Mouse (Mus musculus): ENCODE results near the gene Wipf3. TPM values are rescaled to one million over a fixed set of nuclear protein-coding genes. Genes with fewer than 3 reads are reported as not detected.

Wipf3 gene
- polyA plus RNA-seq, 1 experiment, result 1.9 TPM

GRCm38 (mm10) chr6:54528666-54529065 lies 99.3 kb downstream of the Wipf3 start:
- Histone ChIP-seq H3K36me3 (ENCODE audit: control insufficient read depth, insufficient read depth, low read length) (no peaks in the 10 kb centered on the region), H3K4me3 (ENCODE audit: insufficient read depth, low read depth, low read length) (no peak overlapping the region), H3K27me3 (replicated peaks; ENCODE audit: control insufficient read depth, insufficient read depth, low read length) (no peaks in the 10 kb centered on the region), H3K4me1 (ENCODE audit: control insufficient read depth, insufficient read depth, low read length) (no peaks in the 10 kb centered on the region), H3K27ac (ENCODE audit: insufficient read depth, low read depth, low read length) (no peak overlapping the region)
- WGBS, result 83% methylated on average over 8 of the region's 8 CpGs
- TF ChIP-seq CTCF (conservative IDR thresholded peaks at IDR 0.05; ENCODE audit: insufficient read depth, insufficient read length, low read depth, low read length) (no peak), POLR2A (IDR thresholded peaks at IDR 0.05; ENCODE audit: low read depth, low read length) (no peak)
- no peak for DNase-seq

- no peak for TF ChIP-seq POLR2A (IDR thresholded peaks at IDR 0.05; ENCODE audit: low read depth, low read length)
- TF ChIP-seq CTCF (conservative IDR thresholded peaks at IDR 0.05; ENCODE audit: insufficient read depth, insufficient read length, low read depth, low read length), result no peak
- H3K27me3 ChIP-seq (replicated peaks; ENCODE audit: control insufficient read depth, insufficient read depth, low read length), result no peaks in the 10 kb centered on the region
- no peaks in the 10 kb centered on the region for H3K36me3 ChIP-seq (ENCODE audit: control insufficient read depth, insufficient read depth, low read length)
- H3K4me1 ChIP-seq (ENCODE audit: control insufficient read depth, insufficient read depth, low read length), result no peaks in the 10 kb centered on the region
- DNase-seq, result no peak
- H3K27ac ChIP-seq (ENCODE audit: insufficient read depth, low read depth, low read length), result no peak overlapping the region
- WGBS, result 91% methylated on average over 2 of the region's 2 CpGs
- H3K4me3 ChIP-seq (ENCODE audit: insufficient read depth, low read depth, low read length), result no peak overlapping the region
Observed at GRCm38 (mm10) chr6:54530182-54530581, 100.8 kb downstream of the Wipf3 start.

- TF ChIP-seq CTCF (conservative IDR thresholded peaks at IDR 0.05; ENCODE audit: insufficient read depth, insufficient read length, low read depth, low read length), result no peak
- no peak for TF ChIP-seq POLR2A (IDR thresholded peaks at IDR 0.05; ENCODE audit: low read depth, low read length)
- H3K27me3 ChIP-seq (replicated peaks; ENCODE audit: control insufficient read depth, insufficient read depth, low read length), result no peaks in the 10 kb centered on the region
- H3K36me3 ChIP-seq (ENCODE audit: control insufficient read depth, insufficient read depth, low read length), result no peaks in the 10 kb centered on the region
- no peak for DNase-seq
- no peak overlapping the region for H3K27ac ChIP-seq (ENCODE audit: insufficient read depth, low read depth, low read length)
- no peak overlapping the region for H3K4me3 ChIP-seq (ENCODE audit: insufficient read depth, low read depth, low read length)
- WGBS, result 68% methylated on average over 8 of the region's 8 CpGs
- H3K4me1 ChIP-seq (ENCODE audit: control insufficient read depth, insufficient read depth, low read length), result no peaks in the 10 kb centered on the region
Observed at GRCm38 (mm10) chr6:54531048-54531481, 101.7 kb downstream of the Wipf3 start.

- WGBS, result 87% methylated on average over 4 of the region's 4 CpGs
- Histone ChIP-seq H3K27ac (ENCODE audit: insufficient read depth, low read depth, low read length) (no peak overlapping the region), H3K4me3 (ENCODE audit: insufficient read depth, low read depth, low read length) (no peak overlapping the region), H3K36me3 (ENCODE audit: control insufficient read depth, insufficient read depth, low read length) (no peaks in the 10 kb centered on the region), H3K4me1 (ENCODE audit: control insufficient read depth, insufficient read depth, low read length) (no peaks in the 10 kb centered on the region), H3K27me3 (replicated peaks; ENCODE audit: control insufficient read depth, insufficient read depth, low read length) (no peaks in the 10 kb centered on the region)
- no peak for TF ChIP-seq POLR2A (IDR thresholded peaks at IDR 0.05; ENCODE audit: low read depth, low read length)
- no peak for TF ChIP-seq CTCF (conservative IDR thresholded peaks at IDR 0.05; ENCODE audit: insufficient read depth, insufficient read length, low read depth, low read length)
- DNase-seq, result no peak
Observed at GRCm38 (mm10) chr6:54535485-54535884, 106.1 kb downstream of the Wipf3 start.

- Histone ChIP-seq H3K27me3 (replicated peaks; ENCODE audit: control insufficient read depth, insufficient read depth, low read length) (no peaks in the 10 kb centered on the region), H3K36me3 (ENCODE audit: control insufficient read depth, insufficient read depth, low read length) (no peaks in the 10 kb centered on the region), H3K4me1 (ENCODE audit: control insufficient read depth, insufficient read depth, low read length) (no peaks in the 10 kb centered on the region), H3K27ac (ENCODE audit: insufficient read depth, low read depth, low read length) (no peak overlapping the region), H3K4me3 (ENCODE audit: insufficient read depth, low read depth, low read length) (no peak overlapping the region)
- WGBS, result 85% methylated on average over 7 of the region's 7 CpGs
- TF ChIP-seq POLR2A (IDR thresholded peaks at IDR 0.05; ENCODE audit: low read depth, low read length), result no peak
- no peak for TF ChIP-seq CTCF (conservative IDR thresholded peaks at IDR 0.05; ENCODE audit: insufficient read depth, insufficient read length, low read depth, low read length)
- no peak for DNase-seq
Observed at GRCm38 (mm10) chr6:54537053-54537452, 107.7 kb downstream of the Wipf3 start.

- Histone ChIP-seq H3K4me1 (ENCODE audit: control insufficient read depth, insufficient read depth, low read length) (no peaks in the 10 kb centered on the region), H3K27ac (ENCODE audit: insufficient read depth, low read depth, low read length) (no peak overlapping the region), H3K4me3 (ENCODE audit: insufficient read depth, low read depth, low read length) (no peak overlapping the region), H3K27me3 (replicated peaks; ENCODE audit: control insufficient read depth, insufficient read depth, low read length) (no peaks in the 10 kb centered on the region), H3K36me3 (ENCODE audit: control insufficient read depth, insufficient read depth, low read length) (no peaks in the 10 kb centered on the region)
- no peak for DNase-seq
- TF ChIP-seq POLR2A (IDR thresholded peaks at IDR 0.05; ENCODE audit: low read depth, low read length), result no peak
- no peak for TF ChIP-seq CTCF (conservative IDR thresholded peaks at IDR 0.05; ENCODE audit: insufficient read depth, insufficient read length, low read depth, low read length)
- 60% methylated on average over 3 of the region's 3 CpGs for WGBS
Observed at GRCm38 (mm10) chr6:54538773-54539173, 109.4 kb downstream of the Wipf3 start.

- Histone ChIP-seq H3K36me3 (ENCODE audit: control insufficient read depth, insufficient read depth, low read length) (no peaks in the 10 kb centered on the region), H3K4me1 (ENCODE audit: control insufficient read depth, insufficient read depth, low read length) (no peaks in the 10 kb centered on the region), H3K27me3 (replicated peaks; ENCODE audit: control insufficient read depth, insufficient read depth, low read length) (no peaks in the 10 kb centered on the region), H3K4me3 (ENCODE audit: insufficient read depth, low read depth, low read length) (no peak overlapping the region), H3K27ac (ENCODE audit: insufficient read depth, low read depth, low read length) (no peak overlapping the region)
- TF ChIP-seq POLR2A (IDR thresholded peaks at IDR 0.05; ENCODE audit: low read depth, low read length) (no peak), CTCF (conservative IDR thresholded peaks at IDR 0.05; ENCODE audit: insufficient read depth, insufficient read length, low read depth, low read length) (no peak)
- WGBS, result 88% methylated on average over 7 of the region's 7 CpGs
- DNase-seq, result no peak
Observed at GRCm38 (mm10) chr6:54539396-54539795, 110.0 kb downstream of the Wipf3 start.
